Mouse (Mus musculus) heart, postnatal 0 days (tissue): Measurements from ENCODE around the gene Usp44. TPM values are rescaled to one million over a fixed set of nuclear protein-coding genes. Genes with fewer than 3 reads are reported as not detected.

Experiments
- ATAC-seq: fragments of 200-750 bp; cut with Nextera tagmentation; 2 replicates; pipeline ENCODE4 v1.8.0; 2017; ENCODE audit warnings: low read depth, moderate number of reproducible peaks, moderate library complexity; ENCODE audit not compliant: insufficient read depth
- DNase-seq: peaks from one replicate; pipeline ENCODE4 v3.0.0-alpha.2; 2016; ENCODE audit warnings: low spot score
- H3K27ac ChIP-seq: fragments of 300-500 bp; sonication (generic); 2 replicates; pipeline ENCODE4 v1.5.1; 2014; ENCODE audit warnings: low read depth, mild to moderate bottlenecking
- H3K27me3 ChIP-seq: fragments of 300-500 bp; sonication (generic); 2 replicates; pipeline ENCODE4 v1.6.1; 2014; ENCODE audit warnings: low read length, mixed read lengths; ENCODE audit not compliant: control insufficient read depth, insufficient read depth
- H3K36me3 ChIP-seq: fragments of 300-500 bp; sonication (generic); replicated peaks from 2 replicates; pipeline ENCODE4 v1.6.1; 2014; ENCODE audit warnings: low read length, mixed read lengths; ENCODE audit not compliant: control insufficient read depth, insufficient read depth
- H3K4me1 ChIP-seq: fragments of 300-500 bp; sonication (generic); 2 replicates; pipeline ENCODE4 v1.6.1; 2014; ENCODE audit warnings: antibody characterized with exemption; ENCODE audit not compliant: control insufficient read depth, insufficient read depth
- H3K4me2 ChIP-seq: fragments of 300-500 bp; sonication (generic); 2 replicates; pipeline ENCODE4 v1.6.1; 2014; ENCODE audit warnings: low read depth, mild to moderate bottlenecking, low read length, moderate library complexity
- H3K4me3 ChIP-seq: fragments of 300-500 bp; sonication (generic); 2 replicates; pipeline ENCODE4 v1.5.1; 2014; ENCODE audit warnings: low read depth, low read length
- H3K9ac ChIP-seq: fragments of 300-500 bp; sonication (generic); replicated peaks from 2 replicates; pipeline ENCODE4 v1.6.1; 2014; ENCODE audit warnings: low read depth, low read length, mixed read lengths
- H3K9me3 ChIP-seq: fragments of 300-500 bp; sonication (generic); replicated peaks from 2 replicates; pipeline ENCODE4 v1.6.1; 2016; ENCODE audit warnings: low read length; ENCODE audit not compliant: control insufficient read depth
- CTCF ChIP-seq: IDR thresholded peaks from 2 replicates; pipeline ENCODE4 v1.5.1; 2016; ENCODE audit warnings: antibody characterized with exemption, control low read depth, low read depth
- EP300 ChIP-seq: IDR thresholded peaks from 2 replicates; pipeline ENCODE4 v1.6.1; 2016; ENCODE audit warnings: antibody characterized with exemption, low read depth
- WGBS: fragments of 180-500 bp; shearing (Covaris S2); extraction: QIAGEN DNeasy Blood & Tissue Kit; methylation state at CpG from one replicate; pipeline ENCODE4 v1.1.7; 2014; 5-methylcytosine and 5-hydroxymethylcytosine counted together
- polyA plus RNA-seq: library from polyadenylated mRNA; unstranded; fragments of >200 nt; fragmentation: Nextera tagmentation; extraction: Ambion mirVana; gene quantifications from 2 replicates; pipeline ENCODE4 v1.2.1, GENCODE M21; 2015
- total RNA-seq: library from RNA; depleted of rRNA; stranded (reverse); fragments of >200 nt; gene quantifications from 2 replicates; pipeline ENCODE4 v1.2.3, GENCODE M21; 2014; ENCODE audit warnings: low replicate concordance; rRNA removed

Usp44 gene
- total and polyA plus RNA-seq, 2 experiments from 2014 or later = not detected

DNA sequence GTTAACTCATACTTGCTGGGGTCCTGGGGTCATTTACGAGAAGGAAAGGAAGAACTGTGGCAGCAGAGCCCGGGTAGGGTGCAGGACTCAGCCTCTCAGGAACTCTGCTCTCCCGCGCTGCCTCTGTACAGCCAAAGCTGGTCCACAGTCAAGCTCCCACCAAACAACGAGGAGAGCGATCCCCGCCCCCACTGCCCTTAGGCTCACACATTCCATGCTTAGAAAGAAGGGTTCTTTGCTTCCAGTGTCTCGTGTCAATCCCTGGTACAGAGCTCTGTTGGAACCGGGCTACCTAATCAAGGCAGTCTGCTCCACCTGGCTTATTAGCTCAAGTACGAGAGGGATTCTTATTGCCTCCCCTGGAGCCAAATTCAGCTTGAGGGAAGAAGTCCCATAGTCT is 76.0 kb downstream of the Usp44 start:
- Histone ChIP-seq H3K4me3 (no peak overlapping the region), H3K36me3 (no peaks in the 10 kb centered on the region), H3K9me3 (no peaks in the 10 kb centered on the region), H3K27me3 (no peaks in the 10 kb centered on the region), H3K4me2 (no peak overlapping the region), H3K27ac (no peak overlapping the region), H3K4me1 (no peaks in the 10 kb centered on the region), H3K9ac (no peak overlapping the region)
- WGBS = 57% methylated on average over 10 of the region's 10 CpGs
- TF ChIP-seq EP300 (no peak), CTCF (no peak)
- no peak for ATAC-seq
- no peak for DNase-seq

Other genes with a start within 250 kb of the Usp44 start
- gene Snrpf, start 241.8 kb upstream of the Usp44 start, total RNA-seq = 13.7 and 35.4 TPM in 2 replicates
- 55.7 and 59.4 TPM in 2 replicates for gene Snrpf, start 241.8 kb upstream of the Usp44 start, polyA plus RNA-seq
- 36.0 and 37.2 TPM in 2 replicates for gene Ntn4, start 190.9 kb upstream of the Usp44 start, total RNA-seq
- gene Ntn4, start 190.9 kb upstream of the Usp44 start, polyA plus RNA-seq = 2.1 and 2.5 TPM in 2 replicates
- gene Metap2, start 65.5 kb downstream of the Usp44 start, total RNA-seq = 22.0 and 37.9 TPM in 2 replicates
- gene Metap2, start 65.5 kb downstream of the Usp44 start, polyA plus RNA-seq = 141 and 151 TPM in 2 replicates
- 20.8 and 23.8 TPM in 2 replicates for gene Vezt, start 204.3 kb downstream of the Usp44 start, total RNA-seq
- gene Vezt, start 204.3 kb downstream of the Usp44 start, polyA plus RNA-seq = 21.9 and 25.8 TPM in 2 replicates
- gene Fgd6, start 204.4 kb downstream of the Usp44 start, total RNA-seq = 2.7 and 3.6 TPM in 2 replicates
- 1.3 and 1.4 TPM in 2 replicates for gene Fgd6, start 204.4 kb downstream of the Usp44 start, polyA plus RNA-seq